Mouse (Mus musculus): Measurements from ENCODE around the gene Gna14.

Gna14 gene

GRCm38 (mm10) chr19:16456181-16456580 lies 20.6 kb downstream of the Gna14 start:
- DNase-seq (ENCODE audit: low read depth, low spot score): no peak

- DNase-seq (ENCODE audit: low read depth, low spot score): no peak
These were observed 21.6 kb downstream of the Gna14 start for GRCm38 (mm10) chr19:16457127-16457526.

GRCm38 (mm10) chr19:16459317-16459716 lies 23.8 kb downstream of the Gna14 start:
- DNase-seq (ENCODE audit: low read depth, low spot score): peak; percentile 20

- peak; percentile 15 for DNase-seq (ENCODE audit: low read depth, low spot score)
These were observed 24.7 kb downstream of the Gna14 start for GRCm38 (mm10) chr19:16460292-16460691.

GRCm38 (mm10) chr19:16460831-16461230 lies 25.3 kb downstream of the Gna14 start:
- DNase-seq (ENCODE audit: low read depth, low spot score): no peak

GRCm38 (mm10) chr19:16462461-16462860 lies 26.9 kb downstream of the Gna14 start:
- DNase-seq (ENCODE audit: low read depth, low spot score): no peak

GRCm38 (mm10) chr19:16464730-16465129 lies 29.2 kb downstream of the Gna14 start:
- DNase-seq (ENCODE audit: low read depth, low spot score): peak; percentile 86

- no peak for DNase-seq (ENCODE audit: low read depth, low spot score)
These were observed 33.3 kb downstream of the Gna14 start for GRCm38 (mm10) chr19:16468756-16469374.

GRCm38 (mm10) chr19:16472655-16473054 lies 37.1 kb downstream of the Gna14 start:
- no peak for DNase-seq (ENCODE audit: low read depth, low spot score)

- DNase-seq (ENCODE audit: low read depth, low spot score): no peak
These were observed 41.9 kb downstream of the Gna14 start for GRCm38 (mm10) chr19:16477314-16477946.

- no peak for DNase-seq (ENCODE audit: low read depth, low spot score)
These were observed 42.6 kb downstream of the Gna14 start for GRCm38 (mm10) chr19:16478186-16478607.

GRCm38 (mm10) chr19:16482047-16482446 lies 46.5 kb downstream of the Gna14 start:
- no peak for DNase-seq (ENCODE audit: low read depth, low spot score)

- DNase-seq (ENCODE audit: low read depth, low spot score): no peak
These were observed 48.7 kb downstream of the Gna14 start for GRCm38 (mm10) chr19:16484237-16484636.

- DNase-seq (ENCODE audit: low read depth, low spot score): no peak
These were observed 49.1 kb downstream of the Gna14 start for GRCm38 (mm10) chr19:16484671-16485070.

- DNase-seq (ENCODE audit: low read depth, low spot score): no peak
These were observed 55.2 kb downstream of the Gna14 start for GRCm38 (mm10) chr19:16490756-16491155.

- DNase-seq (ENCODE audit: low read depth, low spot score): peak; percentile 76
These were observed 55.9 kb downstream of the Gna14 start for GRCm38 (mm10) chr19:16491497-16491896.

GRCm38 (mm10) chr19:16492453-16492852 lies 56.9 kb downstream of the Gna14 start:
- no peak for DNase-seq (ENCODE audit: low read depth, low spot score)

GRCm38 (mm10) chr19:16494816-16495516 lies 59.4 kb downstream of the Gna14 start:
- DNase-seq (ENCODE audit: low read depth, low spot score): no peak

GRCm38 (mm10) chr19:16496016-16496415 lies 60.5 kb downstream of the Gna14 start:
- DNase-seq (ENCODE audit: low read depth, low spot score): no peak

GRCm38 (mm10) chr19:16502054-16502453 lies 66.5 kb downstream of the Gna14 start:
- DNase-seq (ENCODE audit: low read depth, low spot score): no peak

GRCm38 (mm10) chr19:16506711-16507364 lies 71.3 kb downstream of the Gna14 start:
- no peak for DNase-seq (ENCODE audit: low read depth, low spot score)

- DNase-seq (ENCODE audit: low read depth, low spot score): no peak
These were observed 75.0 kb downstream of the Gna14 start for GRCm38 (mm10) chr19:16510343-16511080.

Measured in ES-CJ7 (cell line).